Mouse (Mus musculus) liver, postnatal 0 days (tissue): ENCODE data around the gene Tap2.

Experiments
- CTCF ChIP-seq: sonication (generic); IDR thresholded peaks from 2 replicates; pipeline ENCODE4 v1.5.1; 2016; ENCODE audit warnings: antibody characterized with exemption, low read depth
- EP300 ChIP-seq: IDR thresholded peaks from 2 replicates; pipeline ENCODE4 v1.6.1; 2016; ENCODE audit warnings: antibody characterized with exemption, low read depth, mild to moderate bottlenecking

DNA sequence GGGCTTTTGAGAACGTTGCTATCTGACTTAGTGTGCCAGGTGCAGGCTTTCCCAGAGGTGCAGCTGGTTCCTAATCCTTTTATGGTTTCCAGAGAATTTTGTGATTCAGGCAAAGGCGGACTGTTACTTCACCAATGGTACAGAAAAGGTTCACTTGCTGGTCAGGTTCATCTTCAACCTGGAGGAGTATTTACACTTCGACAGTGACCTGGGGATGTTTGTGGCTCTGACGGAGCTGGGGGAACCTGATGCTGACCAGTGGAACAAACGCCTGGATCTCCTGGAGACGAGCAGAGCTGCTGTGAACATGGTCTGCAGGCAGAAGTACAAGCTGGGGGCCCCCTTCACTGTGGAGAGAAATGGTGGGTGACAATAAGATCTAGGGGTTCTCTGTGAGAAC, 37.6 kb downstream of the Tap2 start:
- TF ChIP-seq EP300 (no peak), CTCF (no peak)
